Mouse (Mus musculus) midbrain, embryonic 10.5 days (tissue): ENCODE results near the gene Cabp4. TPM values are rescaled to one million over a fixed set of nuclear protein-coding genes. Genes with fewer than 3 reads are reported as not detected.
A peak's percentile ranks its signal among the peaks of the same experiment; 100 is the strongest.
"Not testable (repeated sequence)": the region's sequence is repeated elsewhere in the genome, so short reads cannot be mapped to it uniquely, and the experiment has no call there.

Experiments
- DNase-seq: peaks from one replicate; pipeline ENCODE4 v3.0.0-alpha.2; 2017; ENCODE audit warnings: low spot score
- H3K27ac ChIP-seq: fragments of 300-500 bp; sonication (generic); replicated peaks from 2 replicates; pipeline ENCODE4 v1.5.1; 2016; ENCODE audit warnings: mild to moderate bottlenecking
- H3K27me3 ChIP-seq: fragments of 300-500 bp; sonication (generic); 2 replicates; pipeline ENCODE4 v1.6.1; 2016; ENCODE audit warnings: low read depth, mild to moderate bottlenecking; ENCODE audit not compliant: poor library complexity, severe bottlenecking
- H3K36me3 ChIP-seq: fragments of 300-500 bp; sonication (generic); 2 replicates; pipeline ENCODE4 v1.6.1; 2016; ENCODE audit warnings: mild to moderate bottlenecking, moderate library complexity
- H3K4me1 ChIP-seq: fragments of 300-500 bp; sonication (generic); 2 replicates; pipeline ENCODE4 v1.6.1; 2016
- H3K4me3 ChIP-seq: fragments of 300-500 bp; sonication (generic); 2 replicates; pipeline ENCODE4 v1.5.1; 2016; ENCODE audit warnings: mild to moderate bottlenecking, moderate library complexity
- H3K9me3 ChIP-seq: fragments of 300-500 bp; sonication (generic); replicated peaks from 2 replicates; pipeline ENCODE4 v1.6.1; 2016; ENCODE audit warnings: mild to moderate bottlenecking
- WGBS: fragments of 180-500 bp; shearing (Covaris S2); methylation state at CpG from one replicate; pipeline ENCODE4 v1.1.7; 2016; 5-methylcytosine and 5-hydroxymethylcytosine counted together
- polyA plus RNA-seq: library from polyadenylated mRNA; unstranded; fragments of >200 nt; fragmentation: Nextera tagmentation; extraction: Ambion mirVana; gene quantifications from 2 replicates; pipeline ENCODE4 v1.2.1, GENCODE M21; 2016

Cabp4 gene
- polyA plus RNA-seq, 1 experiment from 2014 or later: not detected

GRCm38 (mm10) chr19:4137913-4138312 is 5.9 kb downstream of the Cabp4 start:
- H3K36me3 ChIP-seq: peaks cover 7% of the 10 kb centered on the region
- WGBS: 93% methylated on average over 5 of the region's 5 CpGs
- H3K27ac ChIP-seq: no peak overlapping the region
- no peaks in the 10 kb centered on the region for H3K27me3 ChIP-seq
- H3K4me3 ChIP-seq: no peak overlapping the region
- no peak for DNase-seq
- peaks cover 22% of the 10 kb centered on the region for H3K4me1 ChIP-seq
- no peaks in the 10 kb centered on the region for H3K9me3 ChIP-seq

GRCm38 (mm10) chr19:4136463-4136862 is 7.4 kb downstream of the Cabp4 start:
- Histone ChIP-seq H3K27ac (no peak overlapping the region), H3K4me1 (peaks cover 20% of the 10 kb centered on the region), H3K27me3 (no peaks in the 10 kb centered on the region), H3K9me3 (no peaks in the 10 kb centered on the region), H3K36me3 (peaks cover 22% of the 10 kb centered on the region), H3K4me3 (no peak overlapping the region)
- WGBS: 77% methylated on average over 5 of the region's 5 CpGs
- DNase-seq: no peak

- not testable (repeated sequence) for H3K4me3 ChIP-seq, H3K27me3 ChIP-seq, H3K27ac ChIP-seq, H3K9me3 ChIP-seq, DNase-seq
- WGBS: 36% methylated on average over 8 of the region's 8 CpGs
- H3K36me3 ChIP-seq: peaks cover 27% of the 10 kb centered on the region
- peaks cover 20% of the 10 kb centered on the region for H3K4me1 ChIP-seq
Observed at GRCm38 (mm10) chr19:4135963-4136345, 7.9 kb downstream of the Cabp4 start.

GRCm38 (mm10) chr19:4135229-4135962 is 8.4 kb downstream of the Cabp4 start:
- not testable (repeated sequence) for DNase-seq, H3K27me3 ChIP-seq, H3K4me3 ChIP-seq, H3K27ac ChIP-seq, H3K9me3 ChIP-seq
- H3K4me1 ChIP-seq: peaks cover 19% of the 10 kb centered on the region
- 76% methylated on average over 6 of the region's 6 CpGs for WGBS
- peaks cover 30% of the 10 kb centered on the region for H3K36me3 ChIP-seq

GRCm38 (mm10) chr19:4134354-4134753 is 9.5 kb downstream of the Cabp4 start:
- peaks cover 9% of the 10 kb centered on the region for H3K4me1 ChIP-seq
- no peaks in the 10 kb centered on the region for H3K27me3 ChIP-seq
- WGBS: 98% methylated on average over 4 of the region's 4 CpGs
- H3K36me3 ChIP-seq: peaks cover 41% of the 10 kb centered on the region
- DNase-seq: no peak
- no peak overlapping the region for H3K27ac ChIP-seq
- H3K4me3 ChIP-seq: no peak overlapping the region
- no peaks in the 10 kb centered on the region for H3K9me3 ChIP-seq

- WGBS: 83% methylated on average over 2 of the region's 2 CpGs
- DNase-seq: no peak
- no peaks in the 10 kb centered on the region for H3K27me3 ChIP-seq
- H3K4me3 ChIP-seq: no peak overlapping the region
- H3K36me3 ChIP-seq: peaks cover 61% of the 10 kb centered on the region
- no peaks in the 10 kb centered on the region for H3K9me3 ChIP-seq
- H3K27ac ChIP-seq: no peak overlapping the region
- H3K4me1 ChIP-seq: peaks cover 10% of the 10 kb centered on the region
Observed at GRCm38 (mm10) chr19:4131768-4132167, 12.1 kb downstream of the Cabp4 start.

- Histone ChIP-seq H3K9me3 (no peaks in the 10 kb centered on the region), H3K4me3 (no peak overlapping the region), H3K4me1 (peaks cover 17% of the 10 kb centered on the region), H3K27ac (no peak overlapping the region), H3K27me3 (no peaks in the 10 kb centered on the region), H3K36me3 (peaks cover 61% of the 10 kb centered on the region)
- 95% methylated on average over 5 of the region's 5 CpGs for WGBS
- DNase-seq: no peak
Observed at GRCm38 (mm10) chr19:4131075-4131474, 12.8 kb downstream of the Cabp4 start.

GRCm38 (mm10) chr19:4130106-4130505 is 13.7 kb downstream of the Cabp4 start:
- no peak overlapping the region for H3K4me3 ChIP-seq
- peaks cover 21% of the 10 kb centered on the region for H3K4me1 ChIP-seq
- no peak overlapping the region for H3K27ac ChIP-seq
- no peaks in the 10 kb centered on the region for H3K9me3 ChIP-seq
- no peak for DNase-seq
- 90% methylated on average over 4 of the region's 4 CpGs for WGBS
- H3K36me3 ChIP-seq: peaks cover 61% of the 10 kb centered on the region
- no peaks in the 10 kb centered on the region for H3K27me3 ChIP-seq

GRCm38 (mm10) chr19:4129462-4129861 is 14.4 kb downstream of the Cabp4 start:
- Histone ChIP-seq H3K27ac (no peak overlapping the region), H3K4me1 (peaks cover 22% of the 10 kb centered on the region), H3K4me3 (no peak overlapping the region), H3K9me3 (no peaks in the 10 kb centered on the region), H3K27me3 (no peaks in the 10 kb centered on the region), H3K36me3 (peaks cover 61% of the 10 kb centered on the region)
- no peak for DNase-seq
- WGBS: 96% methylated on average over 7 of the region's 7 CpGs

- no peak for DNase-seq
- Histone ChIP-seq H3K4me3 (peak overlapping the region; percentile 79), H3K27me3 (no peaks in the 10 kb centered on the region), H3K27ac (peak overlapping the region; percentile 90), H3K9me3 (no peaks in the 10 kb centered on the region), H3K36me3 (peaks cover 44% of the 10 kb centered on the region), H3K4me1 (peaks cover 22% of the 10 kb centered on the region)
- 73% methylated on average over 7 of the region's 7 CpGs for WGBS
Observed at GRCm38 (mm10) chr19:4126759-4127495, 16.9 kb downstream of the Cabp4 start.

- Histone ChIP-seq H3K27me3 (no peaks in the 10 kb centered on the region), H3K36me3 (peaks cover 35% of the 10 kb centered on the region), H3K27ac (peak within 1 kb of the TSS; percentile 90), H3K4me3 (peak within 1 kb of the TSS; percentile 79), H3K9me3 (no peaks in the 10 kb centered on the region), H3K4me1 (peaks cover 25% of the 10 kb centered on the region)
- 1% methylated on average over 64 of the region's 64 CpGs for WGBS
- DNase-seq: peak; percentile 99
Observed at GRCm38 (mm10) chr19:4125741-4126696, 17.8 kb downstream of the Cabp4 start, which contains the start of gene Aip. Aip (minus strand) TSS chr19:4125858.

- H3K4me3 ChIP-seq: peak overlapping the region; percentile 79
- WGBS: 18% methylated on average over 4 of the region's 4 CpGs
- not testable (repeated sequence) for DNase-seq
Observed at GRCm38 (mm10) chr19:4125268-4125667, 18.6 kb downstream of the Cabp4 start.

More at GRCm38 (mm10) chr19:4125268-4125667, 18.6 kb downstream of the Cabp4 start:
- Histone ChIP-seq H3K36me3 (peaks cover 30% of the 10 kb centered on the region), H3K4me1 (peaks cover 32% of the 10 kb centered on the region), H3K27ac (peak overlapping the region; percentile 90)
- not testable (repeated sequence) for H3K27me3 ChIP-seq, H3K9me3 ChIP-seq
